Mouse (Mus musculus): ENCODE measurements around the gene Brk1. TPM values are rescaled to one million over a fixed set of nuclear protein-coding genes. Genes with fewer than 3 reads are reported as not detected.

The Brk1 gene
- polyA plus RNA-seq, 1 experiment from 2014 or later, result 206 TPM

- no peak overlapping the region for H3K27ac ChIP-seq
- H3K4me2 ChIP-seq (replicated peaks), result no peak overlapping the region
- no peak overlapping the region for H3K4me3 ChIP-seq
- H3K36me3 ChIP-seq, result no peaks in the 10 kb centered on the region
- H3K9ac ChIP-seq, result no peak overlapping the region
- 91% methylated on average over 6 of the region's 6 CpGs for WGBS
- H3K27me3 ChIP-seq (replicated peaks), result no peaks in the 10 kb centered on the region
- H3K9me3 ChIP-seq, result no peaks in the 10 kb centered on the region
- ATAC-seq (ENCODE audit: low FRiP score, low read depth), result no peak
- H3K4me1 ChIP-seq, result peaks cover 17% of the 10 kb centered on the region
These were observed 1.8 kb upstream of the Brk1 start for GRCm38 (mm10) chr6:113602821-113603220.

GRCm38 (mm10) chr6:113603993-113604392, 579 bp upstream of the Brk1 start:
- Histone ChIP-seq H3K4me1 (peaks cover 17% of the 10 kb centered on the region), H3K4me3 (peak overlapping the region; percentile 95), H3K27ac (no peak overlapping the region), H3K9ac (peak overlapping the region; percentile 89; the same call in 1 of the 2 replicates), H3K36me3 (peaks cover 3% of the 10 kb centered on the region; the same call in 1 of the 2 replicates), H3K4me2 (replicated peaks) (peak overlapping the region; percentile 91), H3K9me3 (no peaks in the 10 kb centered on the region), H3K27me3 (replicated peaks) (no peaks in the 10 kb centered on the region)
- ATAC-seq (ENCODE audit: low FRiP score, low read depth), result peak; percentile 29
- 52% methylated on average over 12 of the region's 12 CpGs for WGBS

GRCm38 (mm10) chr6:113605224-113605545, 613 bp downstream of the Brk1 start:
- Histone ChIP-seq H3K27ac (peak overlapping the region; percentile 47; the same call in 1 of the 2 replicates), H3K27me3 (replicated peaks) (no peaks in the 10 kb centered on the region), H3K4me1 (peaks cover 17% of the 10 kb centered on the region), H3K36me3 (peaks cover 3% of the 10 kb centered on the region; the same call in 1 of the 2 replicates), H3K4me3 (peak overlapping the region; percentile 95), H3K9ac (peak overlapping the region; percentile 89), H3K9me3 (no peaks in the 10 kb centered on the region), H3K4me2 (replicated peaks) (peak overlapping the region; percentile 91)
- no peak for ATAC-seq (ENCODE audit: low FRiP score, low read depth)
- 5% methylated on average over 10 of the region's 10 CpGs for WGBS

GRCm38 (mm10) chr6:113608871-113609270, 4.3 kb downstream of the Brk1 start:
- Histone ChIP-seq H3K9ac (no peak overlapping the region), H3K4me1 (peaks cover 12% of the 10 kb centered on the region), H3K9me3 (0 out of 2 replicates have a peak, but pooled peaks cover 3% of the 10 kb centered on the region), H3K4me3 (no peak overlapping the region), H3K27ac (no peak overlapping the region), H3K36me3 (peaks cover 28% of the 10 kb centered on the region), H3K4me2 (replicated peaks) (no peak overlapping the region), H3K27me3 (replicated peaks) (no peaks in the 10 kb centered on the region)
- no peak for ATAC-seq (ENCODE audit: low FRiP score, low read depth)
- 90% methylated on average over 6 of the region's 6 CpGs for WGBS

GRCm38 (mm10) chr6:113609293-113609692, 4.7 kb downstream of the Brk1 start:
- no peak overlapping the region for H3K27ac ChIP-seq
- H3K4me3 ChIP-seq, result no peak overlapping the region
- H3K9ac ChIP-seq, result no peak overlapping the region
- H3K4me2 ChIP-seq (replicated peaks), result no peak overlapping the region
- peaks cover 5% of the 10 kb centered on the region; the same call in 1 of the 2 replicates for H3K9me3 ChIP-seq
- peaks cover 32% of the 10 kb centered on the region for H3K36me3 ChIP-seq
- 94% methylated on average over 7 of the region's 7 CpGs for WGBS
- H3K27me3 ChIP-seq (replicated peaks), result no peaks in the 10 kb centered on the region
- H3K4me1 ChIP-seq, result peaks cover 12% of the 10 kb centered on the region
- no peak for ATAC-seq (ENCODE audit: low FRiP score, low read depth)

GRCm38 (mm10) chr6:113612258-113612969, 7.8 kb downstream of the Brk1 start:
- Histone ChIP-seq H3K4me3 (no peak overlapping the region), H3K27ac (no peak overlapping the region), H3K27me3 (replicated peaks) (no peaks in the 10 kb centered on the region), H3K4me2 (replicated peaks) (no peak overlapping the region), H3K9ac (no peak overlapping the region), H3K9me3 (peaks cover 7% of the 10 kb centered on the region; the same call in 1 of the 2 replicates), H3K36me3 (peaks cover 61% of the 10 kb centered on the region), H3K4me1 (no peaks in the 10 kb centered on the region)
- no peak for ATAC-seq (ENCODE audit: low FRiP score, low read depth)
- 94% methylated on average over 8 of the region's 8 CpGs for WGBS

- H3K36me3 ChIP-seq, result peaks cover 67% of the 10 kb centered on the region
- 98% methylated on average over 7 of the region's 7 CpGs for WGBS
These were observed 9.6 kb downstream of the Brk1 start for GRCm38 (mm10) chr6:113614152-113614551.

GRCm38 (mm10) chr6:113614997-113615396, 10.4 kb downstream of the Brk1 start:
- WGBS, result 95% methylated on average over 8 of the region's 8 CpGs
- no peak for ATAC-seq (ENCODE audit: low FRiP score, low read depth)
- no peaks in the 10 kb centered on the region for H3K27me3 ChIP-seq (replicated peaks)
- H3K4me3 ChIP-seq, result no peak overlapping the region
- H3K4me1 ChIP-seq, result no peaks in the 10 kb centered on the region
- H3K9ac ChIP-seq, result no peak overlapping the region
- H3K9me3 ChIP-seq, result peaks cover 7% of the 10 kb centered on the region; the same call in 1 of the 2 replicates
- peaks cover 67% of the 10 kb centered on the region for H3K36me3 ChIP-seq
- no peak overlapping the region for H3K27ac ChIP-seq
- H3K4me2 ChIP-seq (replicated peaks), result no peak overlapping the region

More at GRCm38 (mm10) chr6:113614152-113614551, 9.6 kb downstream of the Brk1 start:
- peaks cover 7% of the 10 kb centered on the region; the same call in 1 of the 2 replicates for H3K9me3 ChIP-seq
- H3K4me3 ChIP-seq, result no peak overlapping the region
- H3K9ac ChIP-seq, result no peak overlapping the region
- no peak overlapping the region for H3K27ac ChIP-seq
- H3K4me2 ChIP-seq (replicated peaks), result no peak overlapping the region
- no peaks in the 10 kb centered on the region for H3K4me1 ChIP-seq
- ATAC-seq (ENCODE audit: low FRiP score, low read depth), result no peak
- H3K27me3 ChIP-seq (replicated peaks), result no peaks in the 10 kb centered on the region

- Histone ChIP-seq H3K9ac (no peak overlapping the region), H3K27me3 (replicated peaks) (no peaks in the 10 kb centered on the region), H3K4me1 (no peaks in the 10 kb centered on the region), H3K4me3 (no peak overlapping the region), H3K9me3 (peaks cover 7% of the 10 kb centered on the region; the same call in 1 of the 2 replicates), H3K4me2 (replicated peaks) (no peak overlapping the region), H3K36me3 (peaks cover 65% of the 10 kb centered on the region), H3K27ac (no peak overlapping the region)
- no peak for ATAC-seq (ENCODE audit: low FRiP score, low read depth)
- WGBS, result 96% methylated on average over 4 of the region's 4 CpGs
These were observed 10.9 kb downstream of the Brk1 start for GRCm38 (mm10) chr6:113615489-113615888.

GRCm38 (mm10) chr6:113623386-113623785, 18.8 kb downstream of the Brk1 start:
- no peak overlapping the region for H3K27ac ChIP-seq
- no peak overlapping the region for H3K9ac ChIP-seq
- peak overlapping the region; percentile 71 for H3K4me3 ChIP-seq
- ATAC-seq (ENCODE audit: low FRiP score, low read depth), result no peak
- no peaks in the 10 kb centered on the region for H3K27me3 ChIP-seq (replicated peaks)
- H3K4me1 ChIP-seq, result peaks cover 15% of the 10 kb centered on the region
- 67% methylated on average over 5 of the region's 5 CpGs for WGBS
- H3K36me3 ChIP-seq, result peaks cover 13% of the 10 kb centered on the region
- peak overlapping the region; percentile 78 for H3K4me2 ChIP-seq (replicated peaks)
- H3K9me3 ChIP-seq, result no peaks in the 10 kb centered on the region

- Histone ChIP-seq H3K4me3 (peak within 1 kb of the TSS; percentile 71), H3K4me2 (replicated peaks) (peak within 1 kb of the TSS; percentile 78), H3K9ac (peak within 1 kb of the TSS; percentile 74), H3K27me3 (replicated peaks) (no peaks in the 10 kb centered on the region), H3K27ac (peak within 1 kb of the TSS; percentile 44), H3K4me1 (peaks cover 15% of the 10 kb centered on the region), H3K36me3 (peaks cover 17% of the 10 kb centered on the region), H3K9me3 (no peaks in the 10 kb centered on the region)
- peak; percentile 83 for ATAC-seq (ENCODE audit: low FRiP score, low read depth)
- WGBS, result under 1% methylated on average over 75 of the region's 76 CpGs
These were observed 19.6 kb downstream of the Brk1 start, which contains the start of gene Vhl for GRCm38 (mm10) chr6:113623941-113624751. TSS of gene Vhl (plus strand) at chr6:113623959.

Measured in neural tube, embryonic 12.5 days (tissue).